Mouse (Mus musculus) midbrain, embryonic 16.5 days (tissue): Measurements from ENCODE around the gene Btn2a2. TPM values are rescaled to one million over a fixed set of nuclear protein-coding genes. Genes with fewer than 3 reads are reported as not detected.

Experiments used
- ATAC-seq: fragments of 200-750 bp; cut with Nextera tagmentation; 2 replicates; pipeline ENCODE4 v1.8.0; 2017; ENCODE audit warnings: moderate TSS enrichment
- H3K27ac ChIP-seq: fragments of 300-500 bp; sonication (generic); 2 replicates; pipeline ENCODE4 v1.5.1; 2014; ENCODE audit warnings: mild to moderate bottlenecking, low read length, mixed read lengths
- H3K27me3 ChIP-seq: fragments of 300-500 bp; sonication (generic); 2 replicates; pipeline ENCODE4 v1.6.1; 2014; ENCODE audit warnings: low read depth, low read length, mixed read lengths; ENCODE audit not compliant: control insufficient read depth, insufficient read depth
- H3K36me3 ChIP-seq: fragments of 300-500 bp; sonication (generic); 2 replicates; pipeline ENCODE4 v1.6.1; 2014; ENCODE audit warnings: mild to moderate bottlenecking, low read length, moderate library complexity, mixed read lengths; ENCODE audit not compliant: control insufficient read depth, insufficient read depth
- H3K4me1 ChIP-seq: fragments of 300-500 bp; sonication (generic); 2 replicates; pipeline ENCODE4 v1.6.1; 2014; ENCODE audit warnings: mild to moderate bottlenecking, low read length, mixed read lengths; ENCODE audit not compliant: control insufficient read depth, insufficient read depth
- H3K4me2 ChIP-seq: fragments of 300-500 bp; sonication (generic); 2 replicates; pipeline ENCODE4 v1.6.1; 2014; ENCODE audit warnings: mild to moderate bottlenecking, low read length, mixed read lengths
- H3K4me3 ChIP-seq: fragments of 300-500 bp; sonication (generic); 2 replicates; pipeline ENCODE4 v1.5.1; 2014; ENCODE audit warnings: low read depth, mild to moderate bottlenecking, low read length, moderate library complexity, mixed read lengths
- H3K9ac ChIP-seq: fragments of 300-500 bp; sonication (generic); 2 replicates; pipeline ENCODE4 v1.6.1; 2014; ENCODE audit warnings: low read depth, low read length, mixed read lengths
- H3K9me3 ChIP-seq: fragments of 300-500 bp; sonication (generic); replicated peaks from 2 replicates; pipeline ENCODE4 v1.6.1; 2014; ENCODE audit warnings: mild to moderate bottlenecking, low read length, mixed read lengths; ENCODE audit not compliant: control insufficient read depth, poor library complexity, severe bottlenecking
- WGBS: fragments of 180-500 bp; shearing (Covaris S2); extraction: QIAGEN DNeasy Blood & Tissue Kit; methylation state at CpG from one replicate; pipeline ENCODE4 v1.1.7; 2014; 5-methylcytosine and 5-hydroxymethylcytosine counted together
- polyA plus RNA-seq: library from polyadenylated mRNA; unstranded; fragments of >200 nt; fragmentation: Nextera tagmentation; extraction: Ambion mirVana; gene quantifications from 2 replicates; pipeline ENCODE4 v1.2.1, GENCODE M21; 2015

Btn2a2 gene
- polyA plus RNA-seq, 1 experiment from 2014 or later, result not detected

- no peaks in the 10 kb centered on the region for H3K9me3 ChIP-seq
- H3K4me1 ChIP-seq, result peaks cover 6% of the 10 kb centered on the region; the same call in 1 of the 2 replicates
- no peaks in the 10 kb centered on the region for H3K27me3 ChIP-seq
- no peak for ATAC-seq
- no peak overlapping the region for H3K4me2 ChIP-seq
- H3K4me3 ChIP-seq, result no peak overlapping the region
- 50% methylated on average over 5 of the region's 5 CpGs for WGBS
- no peak overlapping the region for H3K9ac ChIP-seq
- H3K27ac ChIP-seq, result no peak overlapping the region
- H3K36me3 ChIP-seq, result no peaks in the 10 kb centered on the region
Observed at GRCm38 (mm10) chr13:23485271-23485670, 3.4 kb downstream of the Btn2a2 start.

- H3K9ac ChIP-seq, result no peak overlapping the region
- 77% methylated on average over 2 of the region's 2 CpGs for WGBS
Observed at GRCm38 (mm10) chr13:23483153-23483552, 5.5 kb downstream of the Btn2a2 start.

GRCm38 (mm10) chr13:23475658-23476057 lies 13.0 kb downstream of the Btn2a2 start:
- WGBS, result 14% methylated on average over 2 of the region's 2 CpGs
- Histone ChIP-seq H3K27ac (no peak overlapping the region), H3K9me3 (no peaks in the 10 kb centered on the region), H3K4me2 (no peak overlapping the region), H3K4me3 (no peak overlapping the region), H3K36me3 (no peaks in the 10 kb centered on the region), H3K4me1 (no peaks in the 10 kb centered on the region), H3K9ac (no peak overlapping the region), H3K27me3 (no peaks in the 10 kb centered on the region)
- 0 out of 2 replicates have a peak, but pooled peaks have one; percentile 32 for ATAC-seq

More at GRCm38 (mm10) chr13:23483153-23483552, 5.5 kb downstream of the Btn2a2 start:
- no peak for ATAC-seq
- H3K36me3 ChIP-seq, result no peaks in the 10 kb centered on the region
- H3K9me3 ChIP-seq, result no peaks in the 10 kb centered on the region
- H3K4me1 ChIP-seq, result peaks cover 2% of the 10 kb centered on the region; the same call in 1 of the 2 replicates
- H3K27me3 ChIP-seq, result no peaks in the 10 kb centered on the region
- no peak overlapping the region for H3K4me2 ChIP-seq
- H3K27ac ChIP-seq, result no peak overlapping the region
- H3K4me3 ChIP-seq, result no peak overlapping the region

GRCm38 (mm10) chr13:23466911-23467310 lies 21.7 kb downstream of the Btn2a2 start:
- 1% methylated on average over 9 of the region's 9 CpGs for WGBS
- no peak for ATAC-seq
- Histone ChIP-seq H3K4me1 (peaks cover 10% of the 10 kb centered on the region), H3K4me2 (no peak overlapping the region), H3K36me3 (no peaks in the 10 kb centered on the region), H3K9me3 (no peaks in the 10 kb centered on the region), H3K4me3 (no peak overlapping the region), H3K9ac (no peak overlapping the region), H3K27ac (no peak overlapping the region), H3K27me3 (no peaks in the 10 kb centered on the region)

GRCm38 (mm10) chr13:23466306-23466705 lies 22.4 kb downstream of the Btn2a2 start:
- WGBS, result 59% methylated on average over 1 of the region's 1 CpGs
- ATAC-seq, result no peak
- H3K36me3 ChIP-seq, result no peaks in the 10 kb centered on the region
- no peaks in the 10 kb centered on the region for H3K9me3 ChIP-seq
- H3K4me3 ChIP-seq, result no peak overlapping the region
- H3K27me3 ChIP-seq, result no peaks in the 10 kb centered on the region
- no peak overlapping the region for H3K27ac ChIP-seq
- H3K4me1 ChIP-seq, result peaks cover 10% of the 10 kb centered on the region
- H3K4me2 ChIP-seq, result no peak overlapping the region; the same call in 1 of the 2 replicates
- no peak overlapping the region for H3K9ac ChIP-seq

GRCm38 (mm10) chr13:23465600-23466109 lies 23.0 kb downstream of the Btn2a2 start, which contains the start of gene Btn1a1:
TSS of gene Btn1a1 (minus strand) at chr13:23465901.
- H3K27me3 ChIP-seq, result no peaks in the 10 kb centered on the region
- no peaks in the 10 kb centered on the region for H3K9me3 ChIP-seq
- H3K36me3 ChIP-seq, result no peaks in the 10 kb centered on the region
- H3K9ac ChIP-seq, result peak within 1 kb of the TSS; percentile 33; the same call in 1 of the 2 replicates
- H3K4me2 ChIP-seq, result peak within 1 kb of the TSS; percentile 76
- H3K27ac ChIP-seq, result no peak within 1 kb of the TSS
- H3K4me3 ChIP-seq, result peak within 1 kb of the TSS; percentile 46
- no peak for ATAC-seq
- WGBS, result 3% methylated on average over 7 of the region's 7 CpGs
- H3K4me1 ChIP-seq, result peaks cover 10% of the 10 kb centered on the region

GRCm38 (mm10) chr13:23464841-23465366 lies 23.8 kb downstream of the Btn2a2 start:
- ATAC-seq, result no peak
- Histone ChIP-seq H3K27me3 (no peaks in the 10 kb centered on the region), H3K36me3 (no peaks in the 10 kb centered on the region), H3K4me1 (peaks cover 10% of the 10 kb centered on the region), H3K9ac (no peak overlapping the region), H3K4me3 (peak overlapping the region; percentile 46), H3K9me3 (no peaks in the 10 kb centered on the region), H3K27ac (no peak overlapping the region), H3K4me2 (peak overlapping the region; percentile 76)
- 1% methylated on average over 11 of the region's 11 CpGs for WGBS

GRCm38 (mm10) chr13:23464224-23464637 lies 24.4 kb downstream of the Btn2a2 start:
- WGBS, result under 1% methylated on average over 29 of the region's 29 CpGs
- no peak overlapping the region for H3K27ac ChIP-seq
- peak; percentile 65 for ATAC-seq
- H3K4me2 ChIP-seq, result peak overlapping the region; percentile 76
- peaks cover 10% of the 10 kb centered on the region for H3K4me1 ChIP-seq
- H3K9ac ChIP-seq, result peak overlapping the region; percentile 62
- peak overlapping the region; percentile 46 for H3K4me3 ChIP-seq
- H3K9me3 ChIP-seq, result no peaks in the 10 kb centered on the region
- H3K27me3 ChIP-seq, result no peaks in the 10 kb centered on the region
- H3K36me3 ChIP-seq, result no peaks in the 10 kb centered on the region

GRCm38 (mm10) chr13:23463381-23464223 lies 25.1 kb downstream of the Btn2a2 start:
- Histone ChIP-seq H3K4me3 (peak overlapping the region; percentile 46), H3K27ac (no peak overlapping the region), H3K36me3 (no peaks in the 10 kb centered on the region), H3K27me3 (peaks cover 5% of the 10 kb centered on the region; the same call in 1 of the 2 replicates), H3K9ac (peak overlapping the region; percentile 62), H3K4me1 (peaks cover 10% of the 10 kb centered on the region), H3K9me3 (no peaks in the 10 kb centered on the region), H3K4me2 (peak overlapping the region; percentile 76)
- ATAC-seq, result peak; percentile 84
- under 1% methylated on average over 21 of the region's 21 CpGs for WGBS
